Mouse (Mus musculus): Measurements from ENCODE around the gene Gdf15. TPM values are rescaled to one million over a fixed set of nuclear protein-coding genes. Genes with fewer than 3 reads are reported as not detected.

The Gdf15 gene
- polyA plus RNA-seq, 1 experiment from 2014 or later, result 1.9 TPM

- Histone ChIP-seq H3K4me2 (replicated peaks; ENCODE audit: low read depth) (peak overlapping the region; percentile 92), H3K9ac (ENCODE audit: low read depth, low read length) (peak overlapping the region; percentile 82), H3K27ac (ENCODE audit: low read depth, low read length) (peak overlapping the region; percentile 91), H3K4me3 (ENCODE audit: low read depth, low read length) (peak overlapping the region; percentile 85), H3K27me3 (replicated peaks; ENCODE audit: control insufficient read depth, insufficient read depth, low read length) (no peaks in the 10 kb centered on the region), H3K36me3 (ENCODE audit: control insufficient read depth, insufficient read depth) (peaks cover 24% of the 10 kb centered on the region), H3K4me1 (replicated peaks; ENCODE audit: control insufficient read depth, insufficient read depth, low read length) (no peaks in the 10 kb centered on the region), H3K9me3 (ENCODE audit: control insufficient read depth) (no peaks in the 10 kb centered on the region)
- WGBS, result 1% methylated on average over 44 of the region's 44 CpGs
- TF ChIP-seq CTCF (IDR thresholded peaks at IDR 0.05; ENCODE audit: low read depth), result no peak
- ATAC-seq, result peak; percentile 88
Observed at GRCm38 (mm10) chr8:70659604-70660272, 27.5 kb upstream of the Gdf15 start.

GRCm38 (mm10) chr8:70658897-70659603 lies 26.8 kb upstream of the Gdf15 start:
- Histone ChIP-seq H3K27me3 (replicated peaks; ENCODE audit: control insufficient read depth, insufficient read depth, low read length) (no peaks in the 10 kb centered on the region), H3K4me2 (replicated peaks; ENCODE audit: low read depth) (peak overlapping the region; percentile 92), H3K9ac (ENCODE audit: low read depth, low read length) (peak overlapping the region; percentile 82), H3K4me1 (replicated peaks; ENCODE audit: control insufficient read depth, insufficient read depth, low read length) (no peaks in the 10 kb centered on the region), H3K4me3 (ENCODE audit: low read depth, low read length) (peak overlapping the region; percentile 85), H3K27ac (ENCODE audit: low read depth, low read length) (peak overlapping the region; percentile 91), H3K9me3 (ENCODE audit: control insufficient read depth) (no peaks in the 10 kb centered on the region), H3K36me3 (ENCODE audit: control insufficient read depth, insufficient read depth) (peaks cover 24% of the 10 kb centered on the region)
- ATAC-seq, result peak; percentile 75
- TF ChIP-seq CTCF (IDR thresholded peaks at IDR 0.05; ENCODE audit: low read depth), result no peak
- under 1% methylated on average over 31 of the region's 31 CpGs for WGBS

- peak overlapping the region; percentile 92 for H3K4me2 ChIP-seq (replicated peaks; ENCODE audit: low read depth)
- WGBS, result 88% methylated on average over 2 of the region's 2 CpGs
- ATAC-seq, result no peak
- TF ChIP-seq CTCF (IDR thresholded peaks at IDR 0.05; ENCODE audit: low read depth), result no peak
- peak overlapping the region; percentile 82; the same call in 1 of the 2 replicates for H3K9ac ChIP-seq (ENCODE audit: low read depth, low read length)
- H3K9me3 ChIP-seq (ENCODE audit: control insufficient read depth), result no peaks in the 10 kb centered on the region
- no peak overlapping the region for H3K27ac ChIP-seq (ENCODE audit: low read depth, low read length)
- H3K36me3 ChIP-seq (ENCODE audit: control insufficient read depth, insufficient read depth), result peaks cover 28% of the 10 kb centered on the region
- H3K4me3 ChIP-seq (ENCODE audit: low read depth, low read length), result peak overlapping the region; percentile 85; the same call in 1 of the 2 replicates
- H3K27me3 ChIP-seq (replicated peaks; ENCODE audit: control insufficient read depth, insufficient read depth, low read length), result no peaks in the 10 kb centered on the region
- no peaks in the 10 kb centered on the region for H3K4me1 ChIP-seq (replicated peaks; ENCODE audit: control insufficient read depth, insufficient read depth, low read length)
Observed at GRCm38 (mm10) chr8:70657739-70658138, 25.5 kb upstream of the Gdf15 start.

GRCm38 (mm10) chr8:70657214-70657613 lies 25.0 kb upstream of the Gdf15 start:
- no peak for ATAC-seq
- no peaks in the 10 kb centered on the region for H3K27me3 ChIP-seq (replicated peaks; ENCODE audit: control insufficient read depth, insufficient read depth, low read length)
- H3K36me3 ChIP-seq (ENCODE audit: control insufficient read depth, insufficient read depth), result peaks cover 33% of the 10 kb centered on the region
- no peak overlapping the region for H3K4me3 ChIP-seq (ENCODE audit: low read depth, low read length)
- H3K9me3 ChIP-seq (ENCODE audit: control insufficient read depth), result no peaks in the 10 kb centered on the region
- peak overlapping the region; percentile 92 for H3K4me2 ChIP-seq (replicated peaks; ENCODE audit: low read depth)
- no peaks in the 10 kb centered on the region for H3K4me1 ChIP-seq (replicated peaks; ENCODE audit: control insufficient read depth, insufficient read depth, low read length)
- no peak overlapping the region for H3K9ac ChIP-seq (ENCODE audit: low read depth, low read length)
- 72% methylated on average over 3 of the region's 3 CpGs for WGBS
- no peak for TF ChIP-seq CTCF (IDR thresholded peaks at IDR 0.05; ENCODE audit: low read depth)
- no peak overlapping the region for H3K27ac ChIP-seq (ENCODE audit: low read depth, low read length)

- Histone ChIP-seq H3K4me1 (replicated peaks; ENCODE audit: control insufficient read depth, insufficient read depth, low read length) (no peaks in the 10 kb centered on the region), H3K27ac (ENCODE audit: low read depth, low read length) (0 out of 2 replicates have a peak overlapping the region, but pooled peaks have one; percentile 7), H3K36me3 (ENCODE audit: control insufficient read depth, insufficient read depth) (peaks cover 42% of the 10 kb centered on the region), H3K4me3 (ENCODE audit: low read depth, low read length) (no peak overlapping the region), H3K4me2 (replicated peaks; ENCODE audit: low read depth) (no peak overlapping the region), H3K9me3 (ENCODE audit: control insufficient read depth) (no peaks in the 10 kb centered on the region), H3K27me3 (replicated peaks; ENCODE audit: control insufficient read depth, insufficient read depth, low read length) (no peaks in the 10 kb centered on the region), H3K9ac (ENCODE audit: low read depth, low read length) (no peak overlapping the region)
- WGBS, result 81% methylated on average over 13 of the region's 13 CpGs
- ATAC-seq, result no peak
- TF ChIP-seq CTCF (IDR thresholded peaks at IDR 0.05; ENCODE audit: low read depth), result no peak
Observed at GRCm38 (mm10) chr8:70656193-70656790, 24.0 kb upstream of the Gdf15 start.

- 56% methylated on average over 2 of the region's 2 CpGs for WGBS
- Histone ChIP-seq H3K27me3 (replicated peaks; ENCODE audit: control insufficient read depth, insufficient read depth, low read length) (no peaks in the 10 kb centered on the region), H3K4me1 (replicated peaks; ENCODE audit: control insufficient read depth, insufficient read depth, low read length) (no peaks in the 10 kb centered on the region), H3K9ac (ENCODE audit: low read depth, low read length) (no peak overlapping the region), H3K9me3 (ENCODE audit: control insufficient read depth) (no peaks in the 10 kb centered on the region), H3K4me3 (ENCODE audit: low read depth, low read length) (no peak overlapping the region), H3K27ac (ENCODE audit: low read depth, low read length) (peak overlapping the region; percentile 21; the same call in 1 of the 2 replicates), H3K4me2 (replicated peaks; ENCODE audit: low read depth) (no peak overlapping the region), H3K36me3 (ENCODE audit: control insufficient read depth, insufficient read depth) (peaks cover 49% of the 10 kb centered on the region)
- no peak for TF ChIP-seq CTCF (IDR thresholded peaks at IDR 0.05; ENCODE audit: low read depth)
- ATAC-seq, result no peak
Observed at GRCm38 (mm10) chr8:70655469-70655868, 23.2 kb upstream of the Gdf15 start.
